Mouse (Mus musculus) cerebellum, adult 8-10 months (tissue): ENCODE measurements at regions not wholly inside any gene's neighbourhood (a gene's known extent, or its start where the extent isn't known, plus 50 kb on each side); places are given as distances from the start of the nearest gene placed in this dataset.
A peak's percentile ranks its signal among the peaks of the same experiment; 100 is the strongest.
"Not testable (repeated sequence)": the region's sequence is repeated elsewhere in the genome, so short reads cannot be mapped to it uniquely, and the experiment has no call there.

Source experiments
- DNase-seq: peaks from one replicate; pipeline ENCODE4 v3.0.0; 2022

DNA sequence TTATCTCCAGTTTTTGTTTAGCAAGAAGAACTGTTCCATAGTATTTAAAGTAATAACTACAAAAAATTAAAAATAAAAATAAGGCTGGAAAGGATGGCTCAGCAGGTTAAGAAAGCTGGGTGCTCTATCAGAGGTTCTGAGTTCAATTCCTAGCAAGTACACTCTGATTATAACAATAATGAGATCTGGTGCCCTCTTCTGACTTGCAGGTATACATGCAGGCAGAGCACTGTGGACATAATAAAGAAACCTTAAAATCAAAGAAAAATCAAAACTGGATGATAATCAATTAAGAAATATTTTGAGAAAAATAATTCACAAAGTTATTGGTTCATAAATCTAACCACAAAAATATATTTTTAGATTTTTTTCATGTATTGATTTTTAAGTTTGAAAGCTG, 346.7 kb upstream of the Cdh8 start:
- DNase-seq = no peak

DNA sequence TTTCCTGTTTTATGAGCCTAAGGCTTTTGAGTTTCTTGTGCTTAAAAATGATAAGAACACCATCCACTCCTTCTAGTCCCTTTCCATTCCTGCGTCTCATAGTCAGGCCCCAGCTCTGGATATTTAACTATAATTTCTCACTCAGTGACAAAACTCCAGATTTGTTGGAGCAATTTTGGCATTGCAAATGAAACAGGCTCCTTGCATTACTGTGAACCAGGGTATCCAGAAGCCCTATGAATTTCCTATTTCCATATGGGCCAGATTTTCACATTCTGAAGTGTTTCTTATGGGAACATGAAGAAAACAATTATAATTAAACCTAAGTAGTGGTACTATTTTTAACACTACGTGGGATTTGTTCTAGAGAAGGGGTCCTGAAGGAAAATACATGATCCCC, 319.9 kb upstream of the Cdh8 start:
- DNase-seq = no peak

DNA sequence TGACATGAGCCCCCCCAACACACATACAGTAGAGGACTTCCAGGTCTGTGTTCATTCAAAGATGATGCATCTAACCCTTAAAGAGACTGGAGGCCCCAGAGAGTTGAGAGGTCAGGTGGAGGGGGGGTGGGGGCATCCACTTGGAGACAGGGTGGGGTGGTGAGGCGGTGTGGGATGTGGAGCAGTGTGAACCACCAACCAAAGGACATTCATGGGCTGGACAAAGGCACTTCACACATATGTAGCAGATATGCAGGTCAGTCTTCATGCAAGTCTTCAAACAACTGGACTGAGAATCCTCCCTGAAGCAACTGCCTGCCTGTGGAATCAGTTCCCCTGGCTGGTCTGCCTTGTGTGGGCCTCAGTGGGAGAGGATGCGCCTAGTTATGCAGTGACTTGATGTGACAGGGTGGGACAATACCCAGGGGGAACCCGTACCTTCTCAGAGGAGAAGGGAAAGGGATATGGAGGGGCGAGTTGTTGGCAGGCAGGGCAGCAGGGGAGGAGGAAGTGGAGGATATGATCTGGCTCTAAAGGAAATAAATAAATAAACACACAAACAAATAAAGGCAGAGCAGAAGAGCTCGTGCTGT, 308.5 kb upstream of the Cdh8 start:
- no peak for DNase-seq

DNA sequence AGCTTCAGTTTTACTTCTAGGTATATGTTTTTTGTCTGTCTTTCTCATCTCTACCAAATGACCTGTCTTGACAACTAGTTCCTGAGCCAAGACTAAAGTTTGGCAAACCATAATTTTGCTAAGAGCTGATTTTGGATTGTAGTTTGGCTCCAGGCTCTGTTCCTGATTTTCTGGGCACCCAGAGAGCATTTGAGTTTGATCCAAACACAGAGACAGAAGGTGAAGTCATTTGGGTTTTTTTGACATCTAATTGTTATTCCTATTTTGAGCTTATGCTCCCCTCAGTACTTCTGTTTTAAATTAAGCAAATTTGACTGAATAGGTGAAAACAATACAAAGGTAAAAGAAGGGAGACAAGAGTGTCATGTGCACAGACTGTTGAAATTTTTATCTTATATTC, 302.7 kb upstream of the Cdh8 start:
- peak; percentile 15 for DNase-seq

DNA sequence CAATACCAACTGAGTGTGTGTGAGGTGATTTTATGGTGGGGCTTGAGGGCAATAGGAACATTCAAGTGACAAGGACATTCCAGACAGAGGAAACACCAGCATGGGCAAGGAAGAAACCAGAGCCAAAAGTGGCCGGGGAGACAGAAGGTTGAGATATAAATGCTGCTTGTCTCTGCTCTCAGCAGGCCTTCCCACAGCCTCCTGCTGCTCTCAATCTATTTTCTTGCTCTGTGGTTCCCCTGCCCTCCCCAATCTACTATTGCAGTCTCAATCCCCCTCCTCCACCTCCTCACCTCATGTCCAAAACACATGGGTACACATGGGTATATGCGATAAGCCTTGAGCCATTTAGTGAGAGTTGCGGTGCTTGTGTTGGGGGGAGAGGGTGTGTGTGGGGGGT, 265.4 kb upstream of the Cdh8 start:
- no peak for DNase-seq

DNA sequence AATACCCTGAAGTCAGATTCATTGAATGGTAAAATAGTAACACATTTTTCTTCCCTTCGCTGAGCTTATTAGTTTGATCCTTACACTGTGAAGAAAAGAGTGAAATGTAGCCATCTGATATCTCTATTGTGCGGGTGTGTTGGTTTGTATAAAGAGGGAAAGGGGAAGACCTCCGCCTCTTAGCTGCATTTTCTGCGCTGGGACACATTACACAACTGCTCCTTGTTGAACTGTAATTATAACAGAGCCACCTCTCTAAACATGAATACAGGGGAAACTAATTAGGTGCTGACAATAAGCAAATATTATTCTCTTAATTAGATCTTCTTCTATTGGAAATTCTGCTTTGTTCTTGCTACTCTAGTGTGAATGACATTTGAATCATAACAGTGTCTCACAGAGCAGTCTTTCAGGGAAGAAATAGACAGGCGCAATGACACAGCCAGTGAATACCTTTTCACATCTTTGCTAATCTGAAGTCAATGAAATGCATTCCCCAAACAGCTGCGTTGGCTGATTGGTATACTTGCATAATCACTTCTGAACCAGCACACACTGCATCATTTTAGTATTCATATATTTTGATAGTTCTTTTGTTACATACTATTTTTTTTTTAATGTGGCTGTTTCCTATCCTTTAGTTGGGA, 263.1 kb upstream of the Cdh8 start:
- DNase-seq = not testable (repeated sequence)

DNA sequence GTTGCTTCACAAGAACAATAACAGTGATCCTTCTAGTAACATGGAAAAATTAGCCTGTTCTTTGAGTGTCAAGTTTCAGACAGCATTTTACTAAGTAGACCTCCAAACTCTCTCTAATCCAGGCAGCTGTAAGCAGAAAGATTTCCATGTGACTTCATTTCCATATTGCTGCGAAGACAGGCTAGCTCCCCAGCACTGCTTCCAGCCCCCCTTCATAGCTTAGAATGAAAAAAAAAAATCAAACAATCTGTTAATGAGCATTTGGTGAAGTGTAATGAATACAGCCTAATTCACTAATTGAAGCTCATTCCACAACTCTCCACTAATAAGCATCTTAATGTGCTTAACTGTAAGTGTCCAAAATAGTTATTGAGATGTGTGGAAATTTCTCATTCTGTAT, 251.4 kb upstream of the Cdh8 start:
- not testable (repeated sequence) for DNase-seq

DNA sequence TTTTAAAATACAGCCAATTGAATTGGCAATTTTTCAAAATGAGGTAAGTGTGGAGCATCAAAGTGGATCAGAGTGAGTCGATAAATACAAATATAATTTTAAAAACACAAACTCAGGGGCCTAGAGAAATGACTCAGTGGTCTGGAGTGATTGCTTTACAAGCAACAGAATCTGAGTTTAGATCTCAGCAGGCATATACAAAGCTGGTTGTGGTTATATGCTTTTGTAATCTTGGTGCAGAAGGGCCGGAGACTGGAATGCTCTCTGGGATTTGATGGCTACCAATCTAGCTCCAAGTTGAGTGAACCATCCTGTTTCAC, 235.0 kb upstream of the Cdh8 start:
- no peak for DNase-seq

DNA sequence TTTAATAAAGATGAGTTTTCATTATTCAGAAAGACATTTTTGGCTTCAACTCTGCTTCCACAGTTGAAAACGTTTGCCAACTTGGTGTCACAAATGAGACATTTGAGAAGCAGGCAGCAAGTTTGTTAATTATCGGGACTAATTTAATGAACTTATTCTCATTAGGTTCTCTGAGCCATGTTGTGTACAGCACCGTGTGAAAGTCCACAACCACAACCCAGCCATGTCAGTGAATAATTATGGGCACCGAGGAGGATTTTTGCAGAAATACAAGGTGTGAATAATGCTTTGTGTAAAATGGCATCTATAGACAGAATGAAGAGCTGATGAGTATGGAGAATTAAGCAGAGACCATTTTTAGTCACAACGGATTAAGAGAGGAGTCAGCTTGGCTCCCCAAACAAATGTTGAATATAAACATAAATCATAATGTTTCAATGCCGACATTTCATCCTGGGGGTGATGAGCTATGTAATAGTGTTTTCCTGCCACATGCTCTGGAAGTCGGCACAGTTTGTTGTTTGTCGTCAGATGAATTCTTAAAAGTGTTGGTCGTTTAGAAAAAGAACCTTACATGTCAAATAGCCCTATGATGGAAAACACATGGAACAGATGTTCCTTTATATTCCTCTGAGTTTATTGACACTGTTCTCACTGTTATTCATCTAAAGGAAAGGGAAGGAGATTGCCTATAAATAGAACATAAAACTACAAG, 234.5 kb upstream of the Cdh8 start:
- DNase-seq = no peak

DNA sequence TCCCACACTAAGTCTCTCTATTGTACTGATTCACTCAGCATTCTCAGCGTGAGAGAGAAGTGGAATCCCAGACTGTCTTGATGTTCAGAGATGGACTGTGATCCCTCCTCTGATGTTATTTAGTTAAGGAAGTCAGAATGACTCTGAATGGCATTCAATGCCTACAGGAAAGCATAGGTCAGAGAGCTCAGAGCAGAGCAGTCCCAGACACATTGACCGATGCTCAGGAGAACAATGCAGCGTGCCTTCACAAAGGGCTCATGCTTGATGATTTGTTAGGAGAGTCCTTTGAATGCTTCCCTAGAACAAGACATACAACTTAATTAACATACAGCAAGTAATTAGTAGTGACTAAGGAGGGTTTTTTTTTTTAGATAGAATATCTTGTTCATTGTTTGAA, 224.3 kb upstream of the Cdh8 start:
- no peak for DNase-seq

DNA sequence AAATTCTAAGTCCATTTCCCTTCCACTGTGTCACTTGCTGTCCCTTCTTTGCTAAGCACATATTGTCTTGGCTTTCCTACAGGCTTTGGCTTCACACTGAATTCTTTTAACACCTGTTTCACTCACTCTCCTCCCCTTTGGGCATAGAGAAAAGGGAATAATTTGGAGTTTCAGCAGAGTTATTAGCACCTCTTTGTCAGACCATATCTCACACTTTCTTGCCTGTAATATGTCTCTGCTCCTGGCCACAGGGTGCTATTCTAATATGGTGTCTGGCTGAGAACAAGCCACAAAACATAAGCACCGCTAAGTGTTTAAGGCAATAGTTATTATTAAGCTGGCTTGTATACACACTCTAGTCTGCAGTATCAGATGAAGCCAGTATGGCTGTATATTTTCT, 214.7 kb upstream of the Cdh8 start:
- DNase-seq = not testable (repeated sequence)

DNA sequence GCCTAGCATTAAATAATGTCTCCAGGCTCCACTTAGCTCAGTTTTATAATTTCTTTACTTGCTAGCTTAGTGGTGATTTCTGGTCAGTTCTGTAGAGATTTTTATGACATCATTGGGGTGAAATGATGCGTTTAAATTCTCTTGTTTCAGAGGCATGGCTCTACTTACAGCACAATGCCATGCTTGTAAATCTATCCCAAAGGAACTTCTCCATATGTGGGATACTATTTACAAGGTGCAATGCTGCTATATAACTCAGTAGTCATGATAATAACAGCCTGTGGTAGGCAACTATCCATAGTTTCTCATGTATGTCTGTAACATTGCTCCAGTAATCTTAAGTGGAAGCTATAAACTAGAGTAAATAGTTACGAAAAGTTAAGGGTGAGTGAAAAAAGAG, 205.4 kb upstream of the Cdh8 start:
- DNase-seq = no peak

DNA sequence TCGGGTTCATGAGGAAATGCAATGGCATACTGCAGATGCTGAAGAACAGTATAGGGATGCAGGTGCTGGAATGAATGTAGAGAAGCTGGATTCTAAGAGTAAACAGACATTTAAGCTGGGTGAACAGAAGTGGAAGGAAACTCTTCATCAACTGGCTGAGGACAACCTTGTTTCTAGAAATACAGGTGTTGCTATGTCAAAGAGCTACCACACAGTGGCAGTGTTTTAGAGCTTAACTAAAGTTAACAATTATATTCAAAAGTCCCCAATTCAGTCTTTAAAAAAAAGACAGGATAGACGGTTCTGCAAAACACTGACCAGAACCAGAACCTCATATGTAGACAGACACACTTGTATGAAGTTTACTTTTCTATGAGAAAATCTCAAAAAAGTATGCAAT, 188.1 kb upstream of the Cdh8 start:
- DNase-seq = not testable (repeated sequence)

DNA sequence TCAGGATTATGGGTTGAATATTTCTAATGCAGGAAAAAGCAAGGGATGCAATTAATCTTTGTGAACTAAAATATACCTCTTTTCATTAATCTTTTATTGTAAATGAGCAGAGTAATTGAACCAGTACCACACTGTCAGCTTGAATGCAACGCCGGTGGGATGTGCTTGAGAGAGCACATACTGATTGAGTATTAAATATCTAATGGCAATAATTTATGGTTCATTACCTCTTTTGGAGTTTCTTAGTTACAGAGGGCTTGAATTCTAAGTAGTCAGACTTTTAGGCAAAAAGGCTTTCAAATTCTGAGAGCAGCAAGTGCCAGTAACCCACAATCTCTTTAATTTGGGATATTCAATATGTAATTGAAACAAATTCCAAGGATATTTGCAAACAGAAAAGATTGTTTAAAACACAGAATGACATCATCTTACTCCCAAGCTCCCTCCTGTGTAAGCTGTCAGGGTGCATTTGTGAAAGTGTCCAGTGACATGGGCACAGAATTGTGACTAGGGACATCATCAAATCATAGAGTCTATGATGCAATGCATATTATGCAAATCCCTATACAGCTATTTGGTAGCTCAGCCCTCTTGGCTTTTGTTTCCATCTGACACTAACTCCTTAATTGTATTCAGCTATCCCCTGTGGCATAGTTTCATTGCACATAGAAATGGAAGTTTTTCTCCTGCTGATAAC, 175.2 kb upstream of the Cdh8 start:
- DNase-seq = no peak

DNA sequence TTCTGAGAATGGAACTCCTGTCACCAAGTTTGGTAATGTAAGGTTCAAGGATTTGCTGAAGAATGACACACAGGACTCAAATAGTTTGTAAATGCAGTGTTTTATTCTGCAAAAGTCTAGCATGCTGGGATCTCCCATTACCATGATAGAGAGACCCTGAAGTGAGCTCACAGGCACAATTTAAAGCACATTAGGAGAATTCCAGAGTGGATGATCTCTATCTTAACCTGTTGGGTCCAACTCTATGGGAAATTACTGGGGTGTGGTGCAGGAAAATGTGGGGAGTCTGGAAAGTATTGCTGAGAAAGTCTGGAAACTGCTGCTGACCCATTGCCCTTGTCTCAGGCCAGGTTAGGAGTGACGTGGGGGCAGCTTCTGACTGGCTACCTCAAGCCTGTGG, 127.8 kb upstream of the Cdh8 start:
- no peak for DNase-seq

DNA sequence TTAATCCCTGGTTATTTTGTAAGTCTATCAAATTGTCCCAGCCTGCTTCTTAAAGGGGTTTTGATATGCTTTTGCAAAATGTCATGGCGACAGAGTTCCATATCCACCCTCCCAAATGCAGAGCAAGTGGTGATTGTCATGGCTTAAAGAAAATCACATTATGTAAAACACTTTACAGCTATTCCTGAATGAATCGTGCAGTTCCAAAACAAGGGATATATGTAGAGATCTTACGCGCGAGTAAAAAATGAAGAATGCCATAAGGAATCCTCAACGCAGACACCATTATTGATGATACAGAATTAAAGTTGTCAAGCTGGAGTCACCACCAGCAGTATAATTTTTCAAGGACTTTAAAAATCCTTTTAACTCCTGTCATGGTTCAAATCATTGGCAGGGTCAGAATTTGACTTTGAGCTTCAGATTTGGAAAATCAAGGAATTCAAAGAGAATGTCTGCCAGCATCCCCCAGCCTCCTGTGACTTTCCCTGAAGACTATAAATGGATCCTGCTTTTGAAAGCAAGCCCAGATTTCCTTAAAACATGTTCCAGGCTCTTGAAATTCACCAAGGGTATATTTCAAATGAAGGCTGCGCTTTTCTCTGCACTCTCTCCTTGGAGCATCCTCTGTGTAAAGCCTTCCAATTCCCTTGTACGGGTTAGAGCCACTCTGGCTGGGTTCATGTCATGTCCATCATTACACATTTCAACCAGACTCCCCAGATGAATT, 116.6 kb upstream of the Cdh8 start:
- DNase-seq = no peak

DNA sequence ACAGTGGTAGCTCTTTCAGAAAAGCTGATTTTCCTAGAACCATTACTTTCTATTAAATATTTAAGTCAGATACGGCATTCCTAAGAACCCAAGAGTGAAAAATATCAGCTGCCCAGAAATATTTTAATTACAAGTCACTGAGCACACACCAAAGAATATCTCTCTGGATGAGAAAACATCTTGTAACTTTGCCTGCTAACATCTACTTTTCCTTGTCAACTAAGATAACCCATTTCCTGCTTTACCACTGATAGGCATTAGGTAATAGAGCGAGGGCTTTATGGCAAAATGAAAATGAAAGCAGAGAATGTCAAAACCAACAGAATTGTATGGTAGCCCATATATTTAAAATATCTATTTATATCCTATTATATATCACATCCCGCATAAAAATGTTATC, 85.8 kb upstream of the Cdh8 start:
- no peak for DNase-seq
